Mouse (Mus musculus) embryonic facial prominence, embryonic 12.5 days (tissue): Measurements from ENCODE around the gene Tlcd2. TPM values are rescaled to one million over a fixed set of nuclear protein-coding genes. Genes with fewer than 3 reads are reported as not detected.

Experiments
- ATAC-seq: fragments of 200-750 bp; cut with Nextera tagmentation; 2 replicates; pipeline ENCODE4 v1.8.0; 2017; ENCODE audit not compliant: insufficient number of reproducible peaks, insufficient read depth, low FRiP score, low TSS enrichment
- H3K27ac ChIP-seq: fragments of 300-500 bp; sonication (generic); 2 replicates; pipeline ENCODE4 v1.5.1; 2016; ENCODE audit warnings: mild to moderate bottlenecking
- H3K27me3 ChIP-seq: fragments of 300-500 bp; sonication (generic); 2 replicates; pipeline ENCODE4 v1.6.1; 2016; ENCODE audit warnings: mild to moderate bottlenecking, moderate library complexity
- H3K36me3 ChIP-seq: fragments of 300-500 bp; sonication (generic); 2 replicates; pipeline ENCODE4 v1.6.1; 2016; ENCODE audit warnings: mild to moderate bottlenecking
- H3K4me1 ChIP-seq: fragments of 300-500 bp; sonication (generic); 2 replicates; pipeline ENCODE4 v1.6.1; 2016
- H3K4me2 ChIP-seq: fragments of 300-500 bp; sonication (generic); replicated peaks from 2 replicates; pipeline ENCODE4 v1.6.1; 2016; ENCODE audit warnings: mild to moderate bottlenecking, moderate library complexity
- H3K4me3 ChIP-seq: fragments of 300-500 bp; sonication (generic); 2 replicates; pipeline ENCODE4 v1.5.1; 2016; ENCODE audit warnings: mild to moderate bottlenecking
- H3K9ac ChIP-seq: fragments of 300-500 bp; sonication (generic); 2 replicates; pipeline ENCODE4 v1.6.1; 2016; ENCODE audit warnings: mild to moderate bottlenecking, moderate library complexity
- H3K9me3 ChIP-seq: fragments of 300-500 bp; sonication (generic); 2 replicates; pipeline ENCODE4 v1.6.1; 2016; ENCODE audit warnings: mild to moderate bottlenecking, moderate library complexity
- WGBS: fragments of 180-500 bp; shearing (Covaris S2); methylation state at CpG from one replicate; pipeline ENCODE4 v1.1.7; 2016; 5-methylcytosine and 5-hydroxymethylcytosine counted together
- polyA plus RNA-seq: library from polyadenylated mRNA; unstranded; fragments of >200 nt; fragmentation: Nextera tagmentation; extraction: Ambion mirVana; gene quantifications from 2 replicates; pipeline ENCODE4 v1.2.1, GENCODE M21; 2016

Gene Tlcd2
- polyA plus RNA-seq, 1 experiment from 2014 or later, result 26.6 TPM

DNA sequence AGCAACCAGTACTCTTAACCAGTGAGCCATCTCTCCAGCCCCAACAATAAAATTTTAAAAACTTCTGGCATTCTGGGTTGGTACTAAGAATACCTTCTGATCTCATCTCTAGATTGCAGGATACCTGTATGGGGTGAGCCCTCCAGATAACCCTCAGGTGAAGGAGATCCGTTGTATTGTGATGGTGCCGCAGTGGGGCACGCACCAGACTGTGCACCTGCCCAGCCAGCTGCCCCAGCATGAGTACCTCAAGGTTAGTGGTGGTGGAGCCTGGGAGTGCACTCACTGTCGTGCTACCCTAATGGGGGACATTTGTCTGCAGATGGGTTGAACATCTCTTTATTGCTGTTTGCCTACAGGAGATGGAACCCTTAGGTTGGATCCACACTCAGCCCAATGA is 46.6 kb downstream of the Tlcd2 start:
- 95% methylated on average over 4 of the region's 4 CpGs for WGBS
- Histone ChIP-seq H3K9me3 (no peaks in the 10 kb centered on the region), H3K4me2 (no peak overlapping the region), H3K4me3 (no peak overlapping the region), H3K27me3 (no peaks in the 10 kb centered on the region; the same call in 1 of the 2 replicates), H3K4me1 (peaks cover 15% of the 10 kb centered on the region), H3K27ac (no peak overlapping the region), H3K36me3 (peaks cover 55% of the 10 kb centered on the region), H3K9ac (no peak overlapping the region)
- no peak for ATAC-seq

DNA sequence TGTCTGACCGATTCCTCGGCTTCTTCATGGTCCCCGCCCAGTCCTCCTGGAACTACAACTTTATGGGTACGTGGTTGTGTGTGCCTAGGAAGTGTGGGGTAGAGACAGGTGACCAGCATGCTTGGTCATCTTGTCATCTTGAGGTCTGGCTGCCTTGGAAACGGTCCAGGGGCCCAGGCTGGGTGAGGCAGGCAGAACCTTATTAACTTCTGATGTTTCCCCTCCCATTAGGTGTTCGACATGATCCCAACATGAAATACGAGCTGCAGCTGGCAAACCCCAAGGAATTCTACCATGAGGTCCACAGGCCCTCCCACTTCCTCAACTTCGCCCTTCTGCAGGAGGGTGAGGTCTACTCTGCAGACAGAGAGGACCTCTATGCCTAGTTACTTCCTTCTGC is 47.4 kb downstream of the Tlcd2 start:
- H3K4me3 ChIP-seq, result no peak overlapping the region
- no peaks in the 10 kb centered on the region; the same call in 1 of the 2 replicates for H3K27me3 ChIP-seq
- no peak for ATAC-seq
- H3K27ac ChIP-seq, result no peak overlapping the region
- H3K4me1 ChIP-seq, result peaks cover 15% of the 10 kb centered on the region
- WGBS, result 63% methylated on average over 8 of the region's 8 CpGs
- no peak overlapping the region for H3K9ac ChIP-seq
- peaks cover 48% of the 10 kb centered on the region for H3K36me3 ChIP-seq
- H3K9me3 ChIP-seq, result no peaks in the 10 kb centered on the region
- H3K4me2 ChIP-seq, result no peak overlapping the region

DNA sequence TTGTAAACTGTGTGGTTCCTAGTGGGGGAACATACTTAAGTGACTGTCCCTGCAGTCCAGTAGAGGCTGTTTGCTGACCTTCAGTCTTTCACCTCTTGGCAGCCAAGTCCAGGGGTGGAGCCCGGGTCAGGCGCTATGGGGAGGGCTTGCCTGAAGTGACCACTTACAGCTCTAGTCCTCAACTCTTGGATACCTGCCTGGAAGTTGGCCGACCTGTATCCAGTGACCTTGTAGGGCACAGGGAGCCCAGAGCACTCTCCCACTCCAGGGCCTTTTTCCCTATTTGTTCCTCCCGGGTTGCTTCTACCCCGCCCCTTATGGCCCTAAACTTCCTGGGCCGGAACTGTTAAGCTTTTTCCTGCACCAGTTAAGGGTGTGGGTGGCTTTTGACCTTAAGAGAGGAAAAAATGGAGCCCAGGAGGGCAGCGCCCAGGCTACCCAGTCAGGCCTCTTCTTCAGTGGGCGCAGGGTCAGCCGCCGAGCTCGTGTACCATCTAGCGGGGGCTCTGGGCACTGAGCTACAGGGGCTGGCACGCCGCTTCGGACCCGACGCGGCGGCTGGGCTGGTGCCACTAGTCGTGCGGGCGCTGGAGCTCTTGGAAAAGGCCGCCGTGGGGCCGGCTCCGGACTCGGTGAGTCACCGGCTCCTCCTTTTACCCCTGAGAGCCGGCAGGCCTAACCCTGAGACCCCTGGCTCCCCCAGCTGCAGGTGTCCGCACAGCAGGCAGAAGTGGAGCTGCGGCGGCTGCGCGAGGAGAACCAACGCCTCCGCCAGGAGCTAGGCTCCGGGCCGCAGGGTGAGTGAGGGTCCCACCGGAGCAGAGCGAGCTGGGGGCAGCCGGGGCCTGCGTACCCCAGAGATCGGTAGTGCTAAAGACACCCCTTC is 48.5 kb downstream of the Tlcd2 start, which contains the start of gene Rilp:
Rilp (plus strand) TSS at position 354 of the 886 bp plus-strand sequence.
- peak within 1 kb of the TSS; percentile 72 for H3K27ac ChIP-seq
- no peaks in the 10 kb centered on the region for H3K9me3 ChIP-seq
- WGBS, result 2% methylated on average over 43 of the region's 43 CpGs
- ATAC-seq, result peak; percentile 76
- H3K27me3 ChIP-seq, result no peaks in the 10 kb centered on the region; the same call in 1 of the 2 replicates
- H3K4me1 ChIP-seq, result peaks cover 15% of the 10 kb centered on the region
- H3K4me2 ChIP-seq, result peak within 1 kb of the TSS; percentile 83
- H3K4me3 ChIP-seq, result peak within 1 kb of the TSS; percentile 45
- H3K9ac ChIP-seq, result peak within 1 kb of the TSS; percentile 56
- peaks cover 38% of the 10 kb centered on the region for H3K36me3 ChIP-seq

DNA sequence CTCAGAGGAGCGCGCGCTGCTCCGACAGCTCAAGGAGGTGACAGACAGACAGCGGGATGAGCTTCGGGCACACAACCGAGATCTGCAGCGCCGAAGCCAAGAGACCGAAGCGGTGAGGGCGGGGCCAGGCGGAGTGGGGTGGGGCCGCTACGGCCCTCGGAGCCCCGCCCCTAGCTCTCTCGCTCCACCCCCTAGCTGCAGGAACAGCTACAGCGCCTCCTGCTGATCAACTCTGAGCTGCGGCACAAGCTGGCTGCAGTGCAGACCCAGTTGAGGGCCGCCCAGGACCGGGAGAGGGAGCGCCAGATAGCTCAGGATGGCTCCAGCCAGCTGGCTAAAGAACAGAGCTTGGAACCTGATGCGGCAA is 49.1 kb downstream of the Tlcd2 start:
- ATAC-seq, result peak; percentile 78
- Histone ChIP-seq H3K4me1 (peaks cover 15% of the 10 kb centered on the region), H3K27ac (peak overlapping the region; percentile 72), H3K9ac (peak overlapping the region; percentile 56), H3K4me2 (peak overlapping the region; percentile 83), H3K9me3 (no peaks in the 10 kb centered on the region), H3K27me3 (no peaks in the 10 kb centered on the region; the same call in 1 of the 2 replicates), H3K36me3 (peaks cover 39% of the 10 kb centered on the region), H3K4me3 (peak overlapping the region; percentile 45)
- 1% methylated on average over 24 of the region's 24 CpGs for WGBS

DNA sequence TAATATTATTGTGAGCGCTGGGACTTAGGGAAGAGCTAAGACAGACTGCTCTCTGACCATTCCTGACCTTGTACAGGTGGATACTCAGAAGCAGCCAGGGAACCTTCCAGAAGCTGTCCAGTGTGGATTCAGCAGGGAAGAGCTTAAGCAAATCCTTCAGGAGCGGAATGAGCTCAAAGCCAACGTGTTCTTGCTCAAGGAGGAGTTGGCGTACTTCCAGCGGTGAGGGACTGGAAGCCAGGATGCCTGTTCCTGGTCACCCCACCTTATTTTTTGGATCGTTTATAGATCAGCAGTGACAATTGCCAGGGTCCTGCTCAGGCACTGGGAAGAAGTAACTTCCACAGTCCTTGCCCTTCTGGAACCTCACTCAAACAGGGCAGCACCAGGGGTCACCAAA is 49.7 kb downstream of the Tlcd2 start:
- Histone ChIP-seq H3K27me3 (no peaks in the 10 kb centered on the region; the same call in 1 of the 2 replicates), H3K4me3 (no peak overlapping the region), H3K27ac (no peak overlapping the region), H3K4me1 (peaks cover 15% of the 10 kb centered on the region), H3K4me2 (no peak overlapping the region), H3K9me3 (no peaks in the 10 kb centered on the region), H3K36me3 (peaks cover 33% of the 10 kb centered on the region), H3K9ac (no peak overlapping the region)
- ATAC-seq, result no peak
- 86% methylated on average over 6 of the region's 6 CpGs for WGBS

DNA sequence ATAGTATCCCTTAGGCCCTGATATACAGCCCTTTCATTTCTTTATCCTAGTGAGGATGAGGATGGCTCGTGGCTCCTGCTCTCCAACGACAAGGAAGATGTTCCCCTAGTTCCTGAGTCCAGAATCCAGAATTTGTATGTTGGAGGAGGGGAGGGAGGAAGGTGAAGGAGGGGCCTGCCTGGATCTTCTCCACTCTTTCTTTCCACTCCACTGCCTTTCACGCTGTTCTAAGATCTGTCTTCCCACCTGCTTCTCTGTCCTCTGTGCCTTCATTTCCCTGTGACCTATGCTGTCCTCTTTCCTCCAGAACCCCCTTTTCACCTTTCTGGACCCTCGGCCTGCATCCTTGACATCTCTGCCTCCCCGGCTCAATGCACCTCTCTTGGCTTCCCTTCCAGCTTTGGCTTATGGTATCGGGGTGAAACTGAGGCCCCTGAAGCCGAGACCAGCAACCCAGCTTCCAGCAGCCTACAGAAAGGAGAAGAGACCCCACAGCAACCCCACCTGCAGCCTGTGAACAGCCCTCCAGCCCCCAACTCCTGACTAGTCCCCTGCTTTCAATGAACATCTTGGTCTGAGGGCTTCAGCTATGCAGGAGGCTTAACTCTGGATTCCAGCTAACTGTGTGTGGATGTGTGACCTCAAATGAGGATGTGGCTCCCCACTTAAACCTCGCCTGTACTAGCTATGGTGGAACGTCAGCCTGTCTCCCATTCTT is 50.9 kb downstream of the Tlcd2 start:
- no peak overlapping the region for H3K4me2 ChIP-seq
- no peaks in the 10 kb centered on the region; the same call in 1 of the 2 replicates for H3K27me3 ChIP-seq
- WGBS, result 80% methylated on average over 9 of the region's 9 CpGs
- H3K4me1 ChIP-seq, result peaks cover 15% of the 10 kb centered on the region
- H3K4me3 ChIP-seq, result no peak overlapping the region
- H3K9ac ChIP-seq, result no peak overlapping the region
- no peak overlapping the region for H3K27ac ChIP-seq
- peaks cover 27% of the 10 kb centered on the region for H3K36me3 ChIP-seq
- no peak for ATAC-seq
- no peaks in the 10 kb centered on the region for H3K9me3 ChIP-seq

DNA sequence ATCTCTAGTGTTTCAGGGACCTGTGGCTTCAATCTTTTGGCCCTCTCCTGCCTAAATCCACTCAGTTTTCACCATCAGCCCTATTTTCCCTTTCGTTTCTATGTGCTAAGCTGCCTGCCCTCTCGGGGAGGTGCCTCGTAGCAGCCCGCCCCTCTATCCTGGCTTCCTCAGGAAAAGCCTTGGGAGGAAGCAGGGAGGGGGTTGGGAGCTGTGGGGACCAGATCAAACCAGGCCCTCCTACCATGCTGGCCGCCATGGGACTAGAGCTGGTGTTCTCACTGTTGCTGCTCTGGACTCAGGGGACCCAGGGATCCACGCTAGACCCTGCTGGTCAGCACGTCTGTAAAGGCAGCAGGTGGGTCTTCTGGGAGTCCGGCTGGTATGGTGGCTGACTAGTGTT is 51.8 kb downstream of the Tlcd2 start, which contains the start of gene Scarf1:
Scarf1 (plus strand) TSS at position 205 of the 400 bp plus-strand sequence.
- Histone ChIP-seq H3K9ac (no peak within 1 kb of the TSS), H3K4me2 (peak within 1 kb of the TSS; percentile 21), H3K27ac (no peak within 1 kb of the TSS), H3K27me3 (no peaks in the 10 kb centered on the region; the same call in 1 of the 2 replicates), H3K36me3 (peaks cover 19% of the 10 kb centered on the region), H3K4me3 (no peak within 1 kb of the TSS), H3K9me3 (no peaks in the 10 kb centered on the region), H3K4me1 (peaks cover 15% of the 10 kb centered on the region)
- ATAC-seq, result no peak
- 53% methylated on average over 8 of the region's 8 CpGs for whole genome bisulfite sequencing

DNA sequence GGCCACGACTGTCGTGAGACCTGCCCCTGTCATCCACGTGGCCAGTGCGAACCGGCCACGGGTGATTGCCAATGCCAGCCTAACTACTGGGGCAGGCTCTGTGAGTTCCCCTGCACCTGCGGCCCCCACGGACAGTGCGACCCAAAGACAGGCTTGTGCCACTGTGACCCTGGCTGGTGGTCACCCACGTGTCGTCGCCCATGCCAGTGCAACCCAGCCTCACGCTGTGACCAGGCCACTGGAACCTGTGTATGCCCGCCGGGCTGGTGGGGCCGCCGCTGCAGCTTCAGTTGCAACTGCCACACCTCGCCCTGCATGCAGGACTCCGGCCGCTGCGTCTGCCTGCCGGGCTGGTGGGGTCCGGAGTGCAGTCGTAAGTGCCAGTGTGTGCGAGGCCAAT is 53.7 kb downstream of the Tlcd2 start:
- no peaks in the 10 kb centered on the region; the same call in 1 of the 2 replicates for H3K27me3 ChIP-seq
- H3K9ac ChIP-seq, result no peak overlapping the region
- H3K4me2 ChIP-seq, result no peak overlapping the region
- H3K4me1 ChIP-seq, result no peaks in the 10 kb centered on the region
- H3K9me3 ChIP-seq, result no peaks in the 10 kb centered on the region
- H3K27ac ChIP-seq, result no peak overlapping the region
- no peak for ATAC-seq
- 0 out of 2 replicates have a peak, but pooled peaks cover 8% of the 10 kb centered on the region for H3K36me3 ChIP-seq
- H3K4me3 ChIP-seq, result no peak overlapping the region
- WGBS, result 91% methylated on average over 25 of the region's 25 CpGs

DNA sequence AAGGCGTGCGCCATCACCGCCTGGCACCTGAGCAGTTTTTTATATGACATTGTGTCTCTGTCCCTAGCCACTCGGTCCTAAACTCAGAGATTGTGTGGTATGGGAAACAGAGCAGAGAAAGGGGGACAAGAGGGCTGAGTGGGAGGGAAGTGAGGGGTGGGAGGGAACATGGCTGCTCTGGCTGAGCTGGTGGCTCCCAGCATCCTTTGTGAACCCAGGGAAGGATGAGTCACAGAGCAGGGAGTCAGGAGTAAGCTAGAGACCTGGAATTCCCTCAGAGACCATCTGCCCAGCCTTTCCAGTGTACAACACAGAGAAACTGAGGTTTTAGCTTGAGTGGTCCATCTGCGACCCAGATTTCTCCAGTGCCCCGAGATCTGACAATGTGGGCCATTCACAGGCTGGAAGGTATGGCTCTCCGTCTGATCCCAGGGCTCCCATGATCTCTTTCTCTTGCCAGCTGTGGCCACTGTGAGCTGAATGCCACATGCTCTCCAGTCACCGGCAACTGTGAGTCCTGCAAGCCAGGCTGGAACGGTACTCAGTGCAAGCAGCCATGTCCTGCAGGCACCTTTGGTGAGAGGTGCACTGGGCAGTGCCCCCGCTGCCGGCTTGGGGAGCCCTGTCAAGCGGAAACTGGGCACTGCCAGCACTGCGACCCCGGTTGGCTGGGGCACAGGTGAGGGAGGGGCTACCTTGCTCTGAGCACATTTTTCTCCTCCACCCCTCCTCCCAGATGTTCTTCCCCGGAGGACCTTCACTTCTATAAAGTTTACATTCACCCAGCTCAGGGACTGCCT is 58.5 kb downstream of the Tlcd2 start:
- 0 out of 2 replicates have a peak, but pooled peaks cover 4% of the 10 kb centered on the region for H3K36me3 ChIP-seq
- no peaks in the 10 kb centered on the region for H3K27me3 ChIP-seq
- no peaks in the 10 kb centered on the region for H3K9me3 ChIP-seq
- no peak overlapping the region for H3K27ac ChIP-seq
- WGBS, result 81% methylated on average over 15 of the region's 15 CpGs
- no peak overlapping the region for H3K4me2 ChIP-seq
- H3K9ac ChIP-seq, result no peak overlapping the region
- H3K4me1 ChIP-seq, result no peaks in the 10 kb centered on the region
- ATAC-seq, result no peak
- H3K4me3 ChIP-seq, result no peak overlapping the region
